Mouse (Mus musculus) gastrocnemius, adult 8-10 months (tissue): ENCODE data around the gene Rpl36al. TPM values are rescaled to one million over a fixed set of nuclear protein-coding genes. Genes with fewer than 3 reads are reported as not detected.
"Not testable (repeated sequence)": the region's sequence is repeated elsewhere in the genome, so short reads cannot be mapped to it uniquely, and the experiment has no call there.

Source experiments
- DNase-seq, 2 experiments: peaks; one replicate each; pipeline ENCODE4 v3.0.0; 2022; ENCODE audit warnings: low spot score in 2 of 2
- total RNA-seq, 4 experiments: library from RNA; stranded (reverse); gene quantifications; 2 replicates each; pipeline ENCODE4 v1.2.4; 2022

The Rpl36al gene
- total RNA-seq, 4 experiments from 2014 or later, result 298 to 379 (median 321) TPM

GRCm38 (mm10) chr12:69196444-69197377 is 12.8 kb upstream of the Rpl36al start, which contains the start of gene Gm49383:
TSS of gene Gm49383 (minus strand) at chr12:69197104.
- peak; percentile 36 to 48 for DNase-seq

GRCm38 (mm10) chr12:69192637-69193036 is 8.8 kb upstream of the Rpl36al start:
- DNase-seq, result no peak

DNA sequence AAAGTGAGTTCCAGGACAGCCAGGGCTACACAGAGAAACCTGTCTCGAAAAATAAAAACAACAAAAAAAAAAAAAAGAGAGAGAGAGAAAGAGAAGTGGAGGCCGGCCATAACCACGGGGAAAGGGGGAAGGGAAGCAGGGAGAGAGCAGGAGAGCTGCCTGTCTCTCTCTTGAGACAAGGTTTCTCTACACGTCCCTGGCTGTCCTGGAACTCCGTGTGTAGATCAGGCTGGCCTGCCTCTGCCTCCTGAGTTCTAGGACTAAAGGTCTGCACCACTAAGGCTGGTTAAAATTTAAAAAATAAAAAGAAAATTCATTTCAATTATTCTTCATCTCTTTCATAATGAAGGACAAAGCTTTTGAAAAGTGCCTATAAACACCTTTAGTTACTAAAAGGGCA is 7.5 kb upstream of the Rpl36al start:
- DNase-seq, result no peak

DNA sequence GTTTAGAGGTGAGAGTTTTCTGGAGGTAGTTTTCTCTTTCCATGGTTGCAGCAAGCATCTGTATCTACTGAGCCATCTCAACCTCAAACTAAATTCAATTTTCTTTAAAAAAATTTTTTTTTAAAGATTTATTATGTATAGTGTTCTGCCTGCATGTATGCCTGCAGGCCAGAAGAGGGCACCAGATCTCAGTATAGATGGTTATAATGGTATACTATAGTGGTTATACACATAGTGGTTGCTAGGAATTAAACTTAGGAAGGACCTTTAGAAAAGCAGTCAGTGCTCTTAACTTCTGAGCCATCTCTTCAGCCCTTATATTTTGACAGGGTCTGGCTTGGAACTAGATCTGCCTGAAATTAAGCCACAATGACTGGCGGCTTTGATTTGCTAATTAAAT is 6.6 kb upstream of the Rpl36al start:
- DNase-seq, result no peak

- DNase-seq, result no peak
Observed at GRCm38 (mm10) chr12:69190074-69190473, 6.2 kb upstream of the Rpl36al start.

- no peak for DNase-seq
Observed at GRCm38 (mm10) chr12:69186811-69187471, 3.1 kb upstream of the Rpl36al start.

DNA sequence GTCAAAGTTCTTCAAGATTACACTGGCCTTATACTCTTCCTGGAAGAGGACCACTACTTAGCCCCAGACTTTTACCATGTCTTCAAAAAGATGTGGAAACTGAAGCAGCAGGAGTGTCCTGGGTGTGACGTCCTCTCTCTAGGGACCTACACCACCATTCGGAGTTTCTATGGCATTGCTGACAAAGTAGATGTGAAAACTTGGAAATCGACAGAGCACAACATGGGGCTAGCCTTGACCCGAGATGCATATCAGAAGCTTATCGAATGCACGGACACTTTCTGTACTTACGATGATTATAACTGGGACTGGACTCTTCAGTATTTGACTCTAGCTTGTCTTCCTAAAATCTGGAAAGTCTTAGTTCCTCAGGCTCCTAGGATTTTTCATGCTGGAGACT is 1.5 kb upstream of the Rpl36al start:
- no peak for DNase-seq

- DNase-seq, result peak in 1 of 2 experiments; percentile 29
Observed at GRCm38 (mm10) chr12:69184342-69185295, 736 bp upstream of the Rpl36al start.

DNA sequence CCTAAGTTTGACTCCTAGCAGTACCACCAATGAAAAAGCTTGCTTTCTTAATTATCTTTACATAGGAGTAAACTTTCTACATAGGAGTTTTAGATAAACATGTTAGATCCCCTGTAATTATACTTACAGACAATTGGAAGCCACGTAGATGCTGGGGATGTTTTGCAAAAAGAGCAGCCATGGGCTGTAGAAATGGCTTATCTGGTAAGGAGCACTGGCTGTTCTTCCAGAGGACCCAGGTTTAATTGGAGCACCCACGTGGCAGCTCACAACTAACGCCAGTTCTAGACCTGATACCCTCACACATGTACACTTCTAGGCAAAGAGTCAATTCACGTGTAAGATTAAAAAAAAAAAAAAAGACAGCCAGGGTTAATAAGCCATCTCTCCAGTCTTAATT is 2.1 kb downstream of the Rpl36al start:
- no peak for DNase-seq

- no peak for DNase-seq
Observed at GRCm38 (mm10) chr12:69179371-69179770, 4.5 kb downstream of the Rpl36al start.

DNA sequence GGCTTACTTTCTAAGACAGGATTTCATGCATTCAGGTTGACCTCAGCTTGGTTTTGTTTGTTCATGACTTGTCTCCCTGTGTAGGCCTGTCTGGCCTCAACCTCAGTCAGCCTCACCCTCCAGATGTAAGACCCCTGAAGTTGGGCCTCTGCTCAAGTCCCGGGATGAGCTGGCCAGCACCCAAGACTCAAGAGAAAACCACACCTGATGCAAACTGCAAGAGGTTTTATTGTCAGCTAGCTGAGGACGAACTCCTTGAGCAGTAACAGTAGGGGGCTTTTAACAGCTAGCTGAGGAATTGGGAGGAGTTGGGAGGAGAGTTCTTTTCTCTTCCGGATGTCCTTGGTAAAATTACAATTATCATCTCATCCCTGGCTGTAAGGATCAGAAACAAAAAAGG is 6.4 kb downstream of the Rpl36al start:
- DNase-seq, result no peak

DNA sequence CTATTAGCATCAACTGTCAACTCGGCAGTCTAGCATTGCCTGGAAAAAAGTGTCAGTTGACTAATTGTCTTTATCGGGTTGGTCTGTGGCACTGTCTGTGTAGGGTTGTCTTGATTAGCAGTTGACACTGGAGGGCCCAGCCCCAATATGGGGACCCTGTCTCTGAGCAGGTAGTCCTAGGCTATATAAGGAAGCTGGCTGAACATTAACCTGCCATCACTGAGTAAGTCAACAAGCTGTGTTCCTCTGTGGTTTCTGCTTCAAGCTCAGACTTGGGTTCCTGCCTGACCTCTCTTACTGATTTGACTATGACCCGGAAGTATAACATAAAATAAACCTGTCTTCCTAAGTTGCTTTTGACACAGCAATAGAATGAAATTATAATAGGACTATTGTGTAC is 7.9 kb downstream of the Rpl36al start:
- no peak for DNase-seq

DNA sequence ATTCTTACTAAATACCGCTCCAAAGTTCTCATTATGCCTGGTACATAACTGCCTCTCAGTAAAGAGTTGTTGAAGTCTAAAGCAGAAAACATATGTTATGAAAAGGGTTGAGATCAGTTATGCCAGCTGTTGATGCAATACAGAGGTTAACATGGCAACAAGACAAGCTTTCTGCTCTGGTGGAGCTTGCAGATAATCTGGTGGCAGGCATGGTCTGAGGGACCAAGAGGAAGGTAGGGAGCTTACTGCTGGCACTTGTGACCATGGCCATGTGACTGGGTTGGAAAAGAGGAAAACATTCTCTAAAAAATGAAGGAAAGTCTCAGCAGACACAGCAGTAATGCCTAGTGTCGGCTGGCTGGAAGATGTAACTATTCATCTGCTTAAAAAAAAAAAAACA is 12.6 kb downstream of the Rpl36al start:
- no peak for DNase-seq

GRCm38 (mm10) chr12:69168461-69169106 is 15.3 kb downstream of the Rpl36al start, which contains the start of gene Lrr1:
TSS of gene Lrr1 (plus strand) at chr12:69168814.
- peak; percentile 84 to 87 for DNase-seq

DNA sequence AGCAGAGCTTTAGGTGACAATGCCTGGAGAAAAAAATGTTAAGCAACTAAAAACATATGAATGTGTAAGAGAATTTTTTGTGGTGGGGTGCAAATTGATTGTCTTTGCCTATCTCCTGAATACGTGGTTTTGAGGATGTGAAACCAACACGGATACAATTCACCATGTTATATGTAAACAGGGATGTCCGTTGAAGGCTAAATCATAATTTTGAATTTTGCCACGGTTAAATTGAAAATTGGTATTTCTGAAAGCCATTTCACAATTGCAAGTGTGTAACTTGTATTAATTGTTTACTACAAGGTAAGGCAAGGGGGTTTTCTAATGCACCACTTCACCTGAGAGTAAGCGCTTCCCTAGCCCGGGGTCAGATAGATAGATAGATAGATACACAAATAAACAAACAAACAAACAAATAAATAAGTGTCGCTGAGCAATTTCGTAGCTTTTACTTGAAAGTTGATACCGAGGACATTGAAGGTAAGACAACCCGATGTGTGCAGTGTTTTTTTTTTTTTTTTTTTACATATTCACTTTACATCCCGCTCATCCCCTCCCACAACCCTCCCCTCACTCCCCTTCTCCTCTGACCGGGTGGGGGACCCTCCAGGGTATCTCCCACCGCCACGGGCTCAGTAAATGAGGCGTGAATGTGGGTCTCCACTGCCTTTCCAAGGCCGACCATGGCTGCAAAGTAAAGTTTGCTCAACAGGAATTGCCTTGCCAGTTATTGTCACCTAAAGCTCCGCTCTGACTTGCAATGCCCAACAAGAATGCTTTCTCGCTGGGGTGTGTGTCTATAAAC is 16.0 kb downstream of the Rpl36al start:
- DNase-seq, result no peak

DNA sequence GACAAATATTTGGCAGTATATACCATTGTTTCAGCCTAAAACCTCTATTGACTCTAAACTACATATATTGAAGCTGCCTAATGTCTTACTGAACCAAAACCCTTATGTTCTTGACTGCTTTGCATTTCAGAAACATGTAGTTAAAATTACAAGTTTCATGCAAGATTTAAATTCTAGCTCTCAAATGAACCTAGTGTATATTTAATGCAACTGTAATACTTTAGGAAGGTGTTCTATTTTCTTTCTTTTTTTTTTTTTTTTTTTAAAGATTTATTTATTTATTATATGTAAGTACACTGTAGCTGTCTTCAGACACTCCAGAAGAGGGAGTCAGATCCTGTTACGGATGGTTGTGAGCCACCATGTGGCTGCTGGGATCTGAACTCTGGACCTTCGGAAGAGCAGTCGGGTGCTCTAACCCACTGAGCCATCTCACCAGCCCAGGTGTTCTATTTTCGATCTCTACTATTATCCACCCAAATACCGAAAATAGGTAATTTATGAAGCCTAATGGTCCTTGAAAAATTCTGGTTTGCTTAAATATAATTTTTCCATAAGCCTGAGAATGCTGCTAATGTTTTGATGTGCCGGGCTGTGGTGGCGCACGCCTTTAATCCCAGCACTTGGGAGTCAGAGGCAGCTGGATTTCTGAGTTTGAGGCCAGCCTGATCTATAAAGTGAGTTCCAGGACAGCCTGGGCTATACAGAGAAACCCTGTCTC is 16.9 kb downstream of the Rpl36al start:
- DNase-seq, result not testable (repeated sequence)

DNA sequence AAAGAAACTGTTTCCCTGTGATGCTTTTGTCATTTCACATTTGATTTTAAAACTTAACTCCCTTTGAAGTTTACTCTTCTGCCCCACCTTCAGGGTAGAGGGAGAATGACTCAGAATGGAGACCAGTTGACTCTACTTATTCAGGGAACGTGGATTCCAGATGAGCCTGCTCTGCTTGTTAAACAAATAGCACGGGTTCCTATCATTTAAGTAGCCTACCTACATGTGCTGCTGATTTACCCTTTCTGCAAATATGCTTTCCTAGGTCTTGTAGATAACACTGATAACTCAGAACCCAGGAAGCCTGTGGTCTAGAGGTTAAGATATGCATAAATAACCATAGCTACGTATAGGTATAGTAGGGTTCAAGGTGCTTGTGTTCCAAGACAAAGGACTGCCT is 19.0 kb downstream of the Rpl36al start:
- no peak for DNase-seq

DNA sequence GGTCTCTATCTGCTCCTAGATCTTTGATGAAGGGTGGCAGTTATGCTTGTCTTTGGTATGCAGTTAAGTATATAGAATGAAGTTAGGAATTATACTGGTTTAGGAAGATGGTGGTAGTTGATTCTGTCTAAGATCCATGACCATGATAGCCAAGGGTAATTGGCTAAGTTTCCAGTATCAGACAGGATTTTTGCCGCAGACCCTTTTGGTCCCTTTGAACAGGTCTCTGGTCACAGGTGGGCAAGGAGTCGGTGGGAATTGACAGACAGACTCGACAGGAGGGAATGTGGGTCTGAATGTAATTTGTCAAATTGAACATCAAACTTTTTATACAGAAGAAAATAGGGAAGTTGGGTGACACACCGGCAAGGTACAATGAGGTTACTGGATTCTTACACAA is 20.3 kb downstream of the Rpl36al start:
- DNase-seq, result not testable (repeated sequence)

DNA sequence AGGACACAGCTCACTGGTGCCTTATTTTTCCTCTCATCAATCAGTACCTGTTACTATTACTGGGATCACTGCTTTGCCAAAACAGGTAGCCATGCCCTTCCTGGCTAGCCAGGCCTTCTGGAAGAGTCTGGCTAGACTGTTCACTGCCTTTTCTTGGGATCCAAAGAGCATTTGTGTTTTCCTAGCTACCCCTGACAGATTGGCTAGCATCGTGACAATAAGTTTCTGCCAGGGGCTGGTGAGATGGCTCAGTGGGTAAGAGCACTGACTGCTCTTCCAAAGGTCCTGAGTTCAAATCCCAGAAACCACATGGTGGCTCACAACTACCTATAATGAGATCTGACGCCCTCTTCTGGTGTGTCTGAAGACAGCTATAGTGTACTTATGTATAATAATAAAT is 23.2 kb downstream of the Rpl36al start:
- DNase-seq, result not testable (repeated sequence)
